Mouse (Mus musculus): ENCODE measurements around the gene Celf2.
"Not testable (repeated sequence)": the region's sequence is repeated elsewhere in the genome, so short reads cannot be mapped to it uniquely, and the experiment has no call there.

The Celf2 gene

GRCm38 (mm10) chr2:7267166-7267565 lies 242.2 kb downstream of the Celf2 start:
- DNase-seq (ENCODE audit: low read depth, low spot score) = no peak

GRCm38 (mm10) chr2:7262668-7263067 lies 246.7 kb downstream of the Celf2 start:
- DNase-seq (ENCODE audit: low read depth, low spot score) = not testable (repeated sequence)

- DNase-seq (ENCODE audit: low read depth, low spot score) = no peak
Measured at GRCm38 (mm10) chr2:7260186-7260585, 249.2 kb downstream of the Celf2 start.

- DNase-seq (ENCODE audit: low read depth, low spot score) = no peak
Measured at GRCm38 (mm10) chr2:7259616-7260015, 249.7 kb downstream of the Celf2 start.

GRCm38 (mm10) chr2:7256023-7256422 lies 253.3 kb downstream of the Celf2 start:
- no peak for DNase-seq (ENCODE audit: low read depth, low spot score)

GRCm38 (mm10) chr2:7255386-7255785 lies 254.0 kb downstream of the Celf2 start:
- DNase-seq (ENCODE audit: low read depth, low spot score) = no peak

- DNase-seq (ENCODE audit: low read depth, low spot score) = no peak
Measured at GRCm38 (mm10) chr2:7250314-7250713, 259.0 kb downstream of the Celf2 start.

GRCm38 (mm10) chr2:7249002-7249401 lies 260.4 kb downstream of the Celf2 start:
- DNase-seq (ENCODE audit: low read depth, low spot score) = no peak

GRCm38 (mm10) chr2:7245958-7246774 lies 263.2 kb downstream of the Celf2 start:
- no peak for DNase-seq (ENCODE audit: low read depth, low spot score)

- DNase-seq (ENCODE audit: low read depth, low spot score) = no peak
Measured at GRCm38 (mm10) chr2:7242139-7242538, 267.2 kb downstream of the Celf2 start.

- DNase-seq (ENCODE audit: low read depth, low spot score) = no peak
Measured at GRCm38 (mm10) chr2:7241523-7241941, 267.8 kb downstream of the Celf2 start.

- no peak for DNase-seq (ENCODE audit: low read depth, low spot score)
Measured at GRCm38 (mm10) chr2:7237283-7237682, 272.1 kb downstream of the Celf2 start.

- DNase-seq (ENCODE audit: low read depth, low spot score) = no peak
Measured at GRCm38 (mm10) chr2:7236452-7236851, 272.9 kb downstream of the Celf2 start.

GRCm38 (mm10) chr2:7235059-7235741 lies 274.2 kb downstream of the Celf2 start:
- no peak for DNase-seq (ENCODE audit: low read depth, low spot score)

GRCm38 (mm10) chr2:7234587-7234986 lies 274.8 kb downstream of the Celf2 start:
- DNase-seq (ENCODE audit: low read depth, low spot score) = no peak

- DNase-seq (ENCODE audit: low read depth, low spot score) = no peak
Measured at GRCm38 (mm10) chr2:7233411-7233810, 276.0 kb downstream of the Celf2 start.

GRCm38 (mm10) chr2:7226785-7227184 lies 282.6 kb downstream of the Celf2 start:
- no peak for DNase-seq (ENCODE audit: low read depth, low spot score)

- DNase-seq (ENCODE audit: low read depth, low spot score) = no peak
Measured at GRCm38 (mm10) chr2:7224346-7225071, 284.9 kb downstream of the Celf2 start.

GRCm38 (mm10) chr2:7223538-7223937 lies 285.8 kb downstream of the Celf2 start:
- no peak for DNase-seq (ENCODE audit: low read depth, low spot score)

GRCm38 (mm10) chr2:7222886-7223285 lies 286.5 kb downstream of the Celf2 start:
- no peak for DNase-seq (ENCODE audit: low read depth, low spot score)

GRCm38 (mm10) chr2:7221856-7222255 lies 287.5 kb downstream of the Celf2 start:
- DNase-seq (ENCODE audit: low read depth, low spot score) = no peak

GRCm38 (mm10) chr2:7218101-7218500 lies 291.3 kb downstream of the Celf2 start:
- no peak for DNase-seq (ENCODE audit: low read depth, low spot score)
